Mouse (Mus musculus) bone marrow, adult 2 months (tissue): ENCODE measurements at regions not wholly inside any gene's neighbourhood (a gene's known extent, or its start where the extent isn't known, plus 50 kb on each side); places are given as distances from the start of the nearest gene placed in this dataset.

Experiments used
- CTCF ChIP-seq: fragments of 200-500 bp; IDR thresholded peaks from 2 replicates; pipeline ENCODE4 v1.5.1; 2011; ENCODE audit warnings: low read length, control low read depth; ENCODE audit not compliant: control insufficient read depth, insufficient read depth
- POLR2A ChIP-seq: fragments of 200-500 bp; IDR thresholded peaks from 2 replicates; pipeline ENCODE4 v1.6.1; 2011; ENCODE audit warnings: low read depth, mild to moderate bottlenecking, control low read depth, low read length, borderline replicate concordance; ENCODE audit not compliant: control insufficient read depth

DNA sequence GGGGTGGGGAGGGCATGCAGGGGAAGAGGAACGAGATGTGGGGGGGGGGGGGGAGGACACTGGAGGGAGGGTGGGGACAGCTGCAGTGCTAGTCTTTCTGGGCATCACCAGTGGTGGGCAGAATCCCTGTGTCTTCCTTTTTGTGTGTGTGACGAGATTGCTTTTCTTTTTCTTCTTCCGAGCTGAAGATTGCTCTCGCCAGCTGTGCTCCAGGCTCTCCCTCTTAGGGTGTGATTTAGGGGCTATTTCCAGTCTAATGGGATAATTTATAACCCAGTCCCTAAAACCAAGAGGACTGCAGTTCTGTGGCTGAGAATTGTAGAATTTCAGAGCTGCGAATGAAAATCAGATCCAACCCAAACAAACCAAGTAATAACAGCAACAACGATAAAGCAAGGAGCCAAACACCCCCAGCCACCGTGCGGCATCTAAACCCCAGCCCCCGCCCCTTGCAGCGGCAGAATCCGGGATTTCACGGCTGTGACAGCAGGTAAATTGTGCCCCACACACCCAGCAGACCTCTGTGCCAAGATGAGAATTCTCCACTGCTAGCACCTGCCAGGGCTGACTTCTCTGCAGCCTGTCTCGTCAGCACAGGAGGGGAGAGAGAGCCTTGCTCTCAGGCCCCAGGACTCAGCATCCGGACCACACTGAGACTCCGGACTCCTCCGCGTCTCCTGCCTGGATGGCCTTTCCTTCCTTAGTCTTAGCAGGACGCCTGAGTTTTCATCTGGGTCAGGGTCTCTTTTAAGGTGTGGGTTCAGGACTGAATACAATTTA lies 104.3 kb downstream of the Rpl14 start:
- TF ChIP-seq CTCF (no peak), POLR2A (no peak)
